Mouse (Mus musculus) ES-Bruce4 (cell line): Measurements from ENCODE around the gene Cwc25. TPM values are rescaled to one million over a fixed set of nuclear protein-coding genes. Genes with fewer than 3 reads are reported as not detected.
A peak's percentile ranks its signal among the peaks of the same experiment; 100 is the strongest.

Source experiments
- H3K27ac ChIP-seq: 2 replicates; pipeline ENCODE4 v1.5.1; 2012; ENCODE audit warnings: low read length, inconsistent platforms; ENCODE audit not compliant: insufficient read depth
- H3K27me3 ChIP-seq: 2 replicates; pipeline ENCODE4 v1.6.1; 2012; ENCODE audit warnings: mild to moderate bottlenecking, low read length, inconsistent platforms; ENCODE audit not compliant: control insufficient read depth, poor library complexity, insufficient read depth, severe bottlenecking
- H3K36me3 ChIP-seq: 2 replicates; pipeline ENCODE4 v1.6.1; 2012; ENCODE audit warnings: inconsistent platforms, mild to moderate bottlenecking, low read length, moderate library complexity; ENCODE audit not compliant: control insufficient read depth, poor library complexity, insufficient read depth, severe bottlenecking
- H3K4me1 ChIP-seq: one replicate; pipeline ENCODE4 v1.8.1; 2011; ENCODE audit warnings: low read length; ENCODE audit not compliant: control insufficient read depth, insufficient read depth
- H3K4me3 ChIP-seq: 2 replicates; pipeline ENCODE4 v1.5.1; 2011; ENCODE audit warnings: low read depth, mild to moderate bottlenecking, low read length
- H3K9ac ChIP-seq: 2 replicates; pipeline ENCODE4 v1.6.1; 2012; ENCODE audit warnings: low read depth, mild to moderate bottlenecking, inconsistent platforms; ENCODE audit not compliant: poor library complexity, severe bottlenecking
- H3K9me3 ChIP-seq: replicated peaks from 2 replicates; pipeline ENCODE4 v1.6.1; 2012; ENCODE audit warnings: mild to moderate bottlenecking, low read length, inconsistent platforms; ENCODE audit not compliant: control insufficient read depth, poor library complexity, insufficient read depth, severe bottlenecking
- CTCF ChIP-seq: IDR thresholded peaks from one replicate; pipeline ENCODE4 v1.8.1; 2011; ENCODE audit warnings: low read depth, low read length
- EP300 ChIP-seq: IDR thresholded peaks from 2 replicates; pipeline ENCODE4 v1.6.1; 2011; ENCODE audit warnings: low read depth, low read length; ENCODE audit not compliant: insufficient read depth
- POLR2A ChIP-seq: IDR thresholded peaks from one replicate; pipeline ENCODE4 v1.8.1; 2011; ENCODE audit warnings: low read length; ENCODE audit not compliant: insufficient read depth
- polyA plus RNA-seq: library from polyadenylated mRNA; stranded (reverse); fragments of >200 nt; gene quantifications from 2 replicates; pipeline ENCODE4 v1.2.4, GENCODE M21; 2011; ENCODE audit warnings: low read depth; ENCODE audit not compliant: missing spikeins, insufficient read depth, insufficient read length

The Cwc25 gene
- polyA plus RNA-seq, 1 experiment, result 14.5 TPM

DNA sequence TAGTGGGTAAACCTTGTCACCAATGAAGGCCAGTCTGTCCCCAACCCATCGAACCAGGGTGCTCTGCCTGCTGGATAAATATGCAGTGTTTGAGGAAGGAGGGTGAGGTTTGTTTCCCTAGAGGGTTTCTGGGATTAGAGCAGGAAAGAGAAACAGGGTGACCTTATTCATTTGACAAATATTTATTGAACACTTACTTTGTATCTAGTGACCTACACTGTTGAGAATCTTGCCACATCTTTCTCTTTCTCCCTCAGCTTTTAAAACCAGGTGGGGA, 35.8 kb upstream of the Cwc25 start:
- Histone ChIP-seq H3K9ac (peak overlapping the region; percentile 85), H3K27me3 (no peaks in the 10 kb centered on the region), H3K36me3 (peaks cover 4% of the 10 kb centered on the region), H3K4me3 (peak overlapping the region; percentile 63), H3K9me3 (no peaks in the 10 kb centered on the region), H3K27ac (peak overlapping the region; percentile 93), H3K4me1 (peaks cover 7% of the 10 kb centered on the region)
- TF ChIP-seq CTCF (no peak), POLR2A (no peak), EP300 (no peak)

- Histone ChIP-seq H3K27ac (peak overlapping the region; percentile 93), H3K9me3 (no peaks in the 10 kb centered on the region), H3K9ac (peak overlapping the region; percentile 85), H3K36me3 (no peaks in the 10 kb centered on the region), H3K27me3 (no peaks in the 10 kb centered on the region), H3K4me3 (peak overlapping the region; percentile 84), H3K4me1 (peaks cover 4% of the 10 kb centered on the region)
- TF ChIP-seq CTCF (peak; percentile 64), EP300 (peak; percentile 92), POLR2A (no peak)
Measured at GRCm38 (mm10) chr11:97801409-97802193, 35.2 kb upstream of the Cwc25 start.

GRCm38 (mm10) chr11:97800691-97801408, 34.5 kb upstream of the Cwc25 start:
- no peaks in the 10 kb centered on the region for H3K27me3 ChIP-seq
- H3K9ac ChIP-seq, result peak overlapping the region; percentile 85
- H3K4me1 ChIP-seq, result peaks cover 4% of the 10 kb centered on the region
- H3K36me3 ChIP-seq, result no peaks in the 10 kb centered on the region
- no peak for TF ChIP-seq POLR2A
- H3K27ac ChIP-seq, result peak overlapping the region; percentile 92
- H3K9me3 ChIP-seq, result no peaks in the 10 kb centered on the region
- peak overlapping the region; percentile 84 for H3K4me3 ChIP-seq

- Histone ChIP-seq H3K27me3 (no peaks in the 10 kb centered on the region), H3K9me3 (no peaks in the 10 kb centered on the region), H3K4me3 (peak overlapping the region; percentile 95), H3K36me3 (no peaks in the 10 kb centered on the region), H3K4me1 (peaks cover 4% of the 10 kb centered on the region), H3K9ac (peak overlapping the region; percentile 85), H3K27ac (peak overlapping the region; percentile 92)
- TF ChIP-seq EP300 (peak; percentile 29; the same call in 1 of the 2 replicates), POLR2A (no peak)
Measured at GRCm38 (mm10) chr11:97799994-97800690, 33.8 kb upstream of the Cwc25 start.

DNA sequence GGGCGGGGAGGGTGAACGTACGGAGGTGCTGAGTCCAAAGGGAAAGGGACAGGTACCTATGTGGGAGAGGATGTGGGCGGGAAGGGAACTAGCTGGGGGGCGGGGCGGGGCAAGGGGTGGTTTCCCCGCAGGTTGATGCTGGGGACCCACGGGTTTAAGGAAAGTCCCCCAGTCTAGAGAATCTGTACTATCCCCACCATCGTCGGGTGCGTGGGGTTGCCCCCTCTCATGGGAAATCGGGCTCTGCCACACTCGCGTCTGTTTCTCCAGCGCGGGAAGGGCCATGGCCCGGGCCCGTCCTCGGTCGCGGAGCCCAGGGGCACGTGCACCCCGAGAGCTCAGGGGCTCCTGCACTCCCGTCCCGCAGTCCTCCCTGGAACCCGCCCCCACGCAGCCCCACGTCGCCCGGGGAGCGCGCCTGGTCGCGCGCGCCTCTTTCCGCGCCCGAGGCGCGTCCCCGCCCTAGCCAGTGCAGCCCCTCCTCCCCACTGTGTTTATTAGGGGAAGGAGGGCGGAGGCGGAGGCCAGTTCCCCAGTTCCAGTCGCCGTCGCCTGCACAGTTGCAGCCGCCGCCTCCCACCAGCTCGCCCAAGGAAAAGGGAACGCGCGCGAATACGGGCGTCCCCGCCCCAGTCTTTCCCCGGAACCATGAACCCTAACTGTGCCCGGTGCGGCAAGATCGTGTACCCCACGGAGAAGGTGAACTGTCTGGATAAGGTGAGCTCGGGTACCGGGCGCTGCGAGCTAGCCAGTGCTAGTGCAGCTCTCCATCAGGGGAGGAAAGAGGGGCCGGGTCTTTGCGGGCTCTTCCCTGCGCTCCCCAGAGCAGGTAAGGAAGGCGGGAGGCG, 33.0 kb upstream of the Cwc25 start:
- no peaks in the 10 kb centered on the region for H3K27me3 ChIP-seq
- TF ChIP-seq CTCF (no peak), POLR2A (no peak), EP300 (no peak)

More for the DNA sequence above, 33.0 kb upstream of the Cwc25 start:
- Histone ChIP-seq H3K9me3 (no peaks in the 10 kb centered on the region), H3K27ac (peak overlapping the region; percentile 84), H3K36me3 (no peaks in the 10 kb centered on the region), H3K4me1 (peaks cover 1% of the 10 kb centered on the region), H3K4me3 (peak overlapping the region; percentile 95), H3K9ac (peak overlapping the region; percentile 85)
